Mouse (Mus musculus): ENCODE results near the gene Gm21885.
"Not testable (repeated sequence)": the region's sequence is repeated elsewhere in the genome, so short reads cannot be mapped to it uniquely, and the experiment has no call there.

Gm21885 gene

GRCm38 (mm10) chr11:94281199-94282181 lies at the start of gene Gm21885:
Gm21885 (plus strand) TSS chr11:94281873.
- DNase-seq (ENCODE audit: low spot score in 2 of 2) = no peak

DNA sequence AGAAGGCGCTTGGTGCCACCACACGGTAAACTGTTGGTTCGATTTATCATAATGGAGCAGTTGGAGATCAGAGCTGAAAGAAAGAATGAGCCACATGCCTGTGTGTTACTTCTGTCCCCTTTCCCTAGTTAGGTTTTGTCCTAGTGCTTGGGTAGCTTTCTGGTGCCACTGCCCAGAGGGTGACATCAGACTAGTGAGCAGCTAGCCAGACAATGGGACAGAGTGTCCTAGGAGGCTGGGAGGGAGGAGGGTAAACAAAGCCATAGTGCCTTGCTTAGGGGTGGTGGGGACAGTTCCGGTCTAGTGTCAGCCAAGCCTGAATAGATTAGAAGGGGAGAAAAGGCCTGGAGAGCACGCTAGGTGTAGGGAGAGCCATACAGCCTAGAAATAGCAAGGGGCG lies 48.3 kb upstream of the Gm21885 start:
- DNase-seq (ENCODE audit: low spot score in 2 of 2) = no peak

DNA sequence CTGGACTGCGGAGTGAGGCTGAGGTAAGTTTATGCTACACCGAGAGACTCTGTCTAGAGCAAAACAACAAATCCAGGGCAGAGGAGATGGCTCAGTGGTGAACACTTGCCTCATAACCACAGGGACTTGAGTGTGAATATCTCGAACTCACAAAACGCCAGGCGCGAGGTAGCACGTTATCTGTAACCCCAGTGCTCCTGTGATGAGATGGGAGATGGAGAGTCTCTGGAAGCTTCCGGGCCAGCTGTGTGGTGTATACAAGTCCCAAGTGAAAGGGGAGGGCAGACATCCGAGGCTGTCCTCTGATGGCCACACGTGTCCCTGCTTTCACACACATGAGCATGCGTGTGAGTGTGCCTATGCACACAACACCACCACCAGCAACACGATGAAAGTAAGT lies 47.3 kb upstream of the Gm21885 start:
- DNase-seq (ENCODE audit: low spot score in 2 of 2) = no peak

DNA sequence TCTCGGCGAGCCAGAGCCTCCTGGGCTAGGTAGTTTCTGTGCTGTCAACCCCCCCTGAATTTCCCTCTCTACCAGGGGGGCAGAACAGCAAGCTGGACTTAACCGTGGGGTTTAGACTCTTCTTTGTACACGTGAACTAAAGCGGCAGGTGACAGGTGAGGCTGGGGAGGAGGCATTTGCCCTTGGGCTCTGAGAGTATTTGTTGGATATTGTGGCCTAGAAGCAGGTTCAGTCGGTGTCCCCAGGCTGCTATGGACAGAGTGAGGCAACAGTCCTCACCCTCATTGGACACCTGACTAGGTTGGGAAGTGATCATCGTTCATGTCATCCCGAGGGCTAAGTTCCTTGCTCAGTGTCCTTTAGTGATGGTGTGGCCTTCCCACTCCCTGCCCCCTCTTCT lies 46.8 kb upstream of the Gm21885 start:
- no peak for DNase-seq (ENCODE audit: low spot score in 2 of 2)

DNA sequence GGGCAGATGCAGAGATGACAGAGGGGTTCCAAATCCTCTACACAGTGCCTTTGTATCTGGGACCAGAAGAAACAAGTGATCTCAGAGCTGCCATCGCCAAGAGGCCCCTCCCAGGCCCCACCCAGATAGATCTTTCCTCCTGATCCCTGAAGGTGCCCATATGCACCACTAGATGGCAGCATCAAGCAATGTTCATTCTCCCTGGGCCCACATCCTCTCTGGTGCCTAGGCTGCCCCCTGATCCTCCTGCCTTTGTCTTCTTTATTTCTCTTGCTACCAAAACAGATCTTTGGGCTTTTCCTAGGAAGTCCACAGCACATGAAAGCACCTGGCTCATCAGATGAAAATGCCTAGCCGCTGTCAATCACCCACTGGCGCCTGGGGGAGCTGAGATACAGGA lies 45.6 kb upstream of the Gm21885 start:
- peak in 1 of 2 experiments; percentile 50 for DNase-seq (ENCODE audit: low spot score in 2 of 2)

DNA sequence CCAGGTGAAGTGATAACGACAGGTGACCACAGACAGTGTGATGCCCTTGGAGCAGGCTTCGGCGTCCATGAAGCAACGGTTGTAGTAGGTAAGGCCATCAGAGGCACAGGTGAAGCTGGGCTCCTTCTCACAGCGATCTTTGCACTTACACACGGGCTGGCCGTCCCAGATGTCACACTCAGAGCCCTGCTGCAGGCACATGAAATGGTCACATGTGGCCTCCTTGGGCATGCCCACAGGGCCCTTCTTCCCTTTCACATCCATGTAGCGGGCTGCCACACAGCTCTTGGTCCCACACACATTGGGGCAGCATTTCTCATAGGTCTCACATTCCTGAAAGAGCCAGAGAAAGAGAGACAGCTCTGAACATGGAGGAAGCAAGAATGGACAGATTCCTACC lies 42.9 kb upstream of the Gm21885 start:
- DNase-seq (ENCODE audit: low spot score in 2 of 2) = no peak

- no peak for DNase-seq (ENCODE audit: low spot score in 2 of 2)
Measured at GRCm38 (mm10) chr11:94239706-94240105, 42.0 kb upstream of the Gm21885 start.

GRCm38 (mm10) chr11:94242760-94243421 lies 38.8 kb upstream of the Gm21885 start:
- no peak for DNase-seq (ENCODE audit: low spot score in 2 of 2)

DNA sequence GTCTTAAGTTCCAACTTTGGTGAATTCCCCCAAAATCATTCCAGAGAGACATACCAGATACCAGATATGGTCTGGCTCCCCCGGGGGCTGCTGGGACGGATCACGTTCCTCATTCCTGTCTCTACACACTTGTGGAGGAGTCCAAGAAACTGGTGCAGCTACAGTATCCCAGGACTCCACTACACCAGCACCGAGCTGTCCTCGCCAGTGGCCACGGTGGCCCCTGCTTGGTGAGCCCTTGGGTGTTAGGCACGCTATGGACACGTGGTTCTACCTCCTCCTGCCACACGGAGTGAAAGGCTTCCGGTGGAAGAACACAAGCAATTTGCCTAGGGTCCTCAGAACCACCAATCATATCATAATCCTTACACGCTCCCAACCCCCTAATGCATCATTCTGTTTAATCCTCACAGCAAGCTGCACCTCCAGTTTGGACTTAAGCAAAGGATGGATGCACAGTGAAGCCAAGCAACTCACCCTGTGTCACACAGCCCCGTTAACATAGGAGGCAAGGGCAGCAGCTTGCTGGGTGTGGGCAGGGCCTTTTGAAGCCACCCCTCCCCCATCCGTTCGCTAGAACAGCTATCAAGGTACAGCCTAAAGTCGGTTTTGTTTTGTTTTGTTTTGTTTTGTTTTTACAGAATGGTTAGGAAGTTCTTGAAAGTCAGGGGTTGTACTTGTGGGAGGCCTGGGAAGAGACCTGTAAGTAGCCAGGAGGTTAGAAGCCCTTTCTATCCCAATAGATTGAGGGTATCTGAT lies 38.1 kb upstream of the Gm21885 start:
- DNase-seq (ENCODE audit: low spot score in 2 of 2) = no peak

DNA sequence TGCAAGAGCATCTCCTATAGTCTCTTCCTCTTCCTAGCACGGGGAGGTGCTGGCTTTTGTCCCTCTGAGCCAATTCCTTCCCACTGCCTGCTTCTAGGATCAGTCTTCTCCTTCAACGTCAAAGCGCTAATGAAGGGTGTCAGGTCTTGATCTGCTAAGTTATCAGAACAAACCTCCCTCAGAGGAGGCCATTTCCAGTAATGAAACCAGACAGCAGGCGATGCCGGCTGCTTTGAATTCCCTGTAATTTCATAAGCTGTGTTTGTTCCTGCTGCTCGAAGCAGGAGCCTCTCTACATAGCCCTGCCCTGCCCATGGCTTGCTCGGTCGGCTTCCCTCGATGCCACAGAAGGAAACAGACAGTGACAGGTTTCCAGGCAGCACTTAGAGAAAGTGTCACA lies 37.3 kb upstream of the Gm21885 start:
- DNase-seq (ENCODE audit: low spot score in 2 of 2) = no peak

DNA sequence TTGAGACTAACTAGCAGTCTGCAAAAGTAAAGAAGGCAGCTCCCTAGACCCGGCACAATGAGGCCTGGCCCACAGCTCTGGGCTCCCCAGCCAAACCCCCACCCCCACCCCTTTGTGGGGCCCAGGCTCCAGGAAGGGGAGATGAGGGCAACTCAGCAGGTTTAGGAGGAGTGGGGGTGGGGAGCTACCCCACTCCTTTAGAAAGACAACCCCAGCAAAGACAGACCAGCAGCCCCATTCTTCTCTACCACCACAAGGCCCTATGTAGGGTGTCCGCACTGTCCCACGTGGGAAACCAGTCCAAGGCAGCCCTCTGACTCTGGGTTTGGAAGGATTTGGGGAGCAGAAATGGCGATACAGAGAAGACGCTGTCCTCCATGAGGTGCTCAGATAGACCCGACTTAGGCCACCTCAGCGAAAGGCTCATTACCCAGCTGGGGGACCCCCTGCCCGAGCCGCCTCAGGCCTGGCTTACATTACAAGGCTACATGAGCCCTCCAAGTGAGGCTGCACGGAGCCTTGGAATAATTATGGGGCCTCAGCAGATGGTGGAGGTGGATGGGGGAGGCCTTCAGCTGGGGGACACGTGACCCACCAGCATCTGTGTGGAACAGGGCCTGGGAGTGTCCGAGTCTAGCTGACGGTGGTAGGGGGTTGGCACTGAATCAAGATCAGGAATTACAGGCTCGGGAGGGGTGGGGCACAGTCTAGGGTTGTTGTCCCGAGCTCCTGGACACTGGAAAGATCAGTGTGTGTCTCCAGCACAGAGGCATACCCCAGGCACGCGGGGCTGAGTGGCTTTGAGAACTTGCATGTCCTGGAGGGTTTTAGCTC lies 35.5 kb upstream of the Gm21885 start, which contains the start of gene Wfikkn2:
Gene Wfikkn2, minus strand, starts transcription at position 51 of the 834 bp plus-strand sequence.
- DNase-seq (ENCODE audit: low spot score in 2 of 2) = no peak

DNA sequence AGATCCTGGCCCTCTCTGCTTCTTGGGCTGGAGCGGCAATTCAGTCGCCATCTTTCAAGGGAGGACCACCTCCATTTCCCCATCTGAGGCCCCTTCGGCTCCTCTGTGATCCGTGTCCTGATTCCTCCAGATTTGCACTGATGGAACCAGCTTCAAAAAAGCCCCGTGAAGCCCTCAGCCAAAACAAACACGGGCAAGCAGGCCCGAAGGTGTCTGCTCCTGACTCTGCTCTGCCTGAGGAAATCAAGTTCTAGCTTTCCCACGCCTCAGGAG lies 34.9 kb upstream of the Gm21885 start:
- DNase-seq (ENCODE audit: low spot score in 2 of 2) = no peak

DNA sequence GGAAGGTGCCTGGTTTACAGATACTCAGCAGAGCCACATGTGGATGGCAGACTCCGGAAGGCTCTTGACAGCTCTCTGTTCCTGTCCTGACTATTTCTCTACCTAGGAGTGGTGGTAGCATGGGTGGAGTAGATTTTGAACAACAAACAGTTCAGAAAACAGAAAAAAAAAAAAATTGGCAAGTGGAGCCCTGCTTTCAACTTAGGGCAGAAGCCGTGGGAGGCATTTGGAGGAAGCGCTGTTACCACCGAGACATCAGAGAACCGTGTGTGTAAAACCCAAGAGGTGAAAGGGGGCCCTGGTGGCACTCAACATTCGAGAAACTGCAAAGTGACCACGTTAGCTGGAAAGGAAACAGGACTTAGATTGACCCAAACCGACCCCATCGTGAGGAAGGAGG lies 28.5 kb upstream of the Gm21885 start:
- DNase-seq (ENCODE audit: low spot score in 2 of 2) = no peak

DNA sequence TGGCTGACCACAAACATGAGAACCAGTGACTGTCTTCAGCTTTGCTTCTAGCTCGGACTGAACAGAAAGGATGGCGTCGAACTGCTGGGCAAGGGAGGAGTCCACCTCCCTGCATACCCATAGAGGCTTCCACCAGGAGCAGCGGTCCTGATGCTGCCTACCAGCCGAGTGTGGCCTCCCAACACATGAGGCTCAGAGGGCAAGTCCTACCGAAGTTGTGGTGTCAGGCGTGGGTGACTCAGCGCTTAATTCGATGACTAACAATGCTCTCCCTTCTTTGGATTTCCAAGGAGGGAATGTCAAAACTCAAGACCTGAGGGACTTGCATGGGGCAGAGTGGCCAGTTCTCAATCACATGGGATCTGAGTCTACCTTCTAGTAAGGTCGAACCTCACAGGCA lies 28.0 kb upstream of the Gm21885 start:
- DNase-seq (ENCODE audit: low spot score in 2 of 2) = no peak

DNA sequence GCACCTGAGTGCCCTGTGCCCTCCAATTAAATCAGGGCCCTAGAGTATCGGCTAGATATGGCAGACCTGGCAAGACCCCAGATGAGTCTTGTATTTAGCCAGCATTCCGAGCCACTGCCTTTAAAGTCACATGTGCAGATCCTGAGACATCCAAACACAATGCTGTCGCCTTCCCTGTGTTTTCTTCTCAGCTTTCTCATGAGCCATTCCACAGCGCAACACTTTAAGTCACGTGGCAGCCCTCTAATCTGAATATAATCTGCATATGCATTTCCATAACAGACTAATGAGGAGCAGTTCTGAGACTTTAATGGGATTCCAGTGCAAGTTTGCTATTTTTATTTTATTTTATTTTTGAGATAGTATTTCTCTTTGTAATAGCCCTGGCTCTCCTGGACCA lies 25.9 kb upstream of the Gm21885 start:
- DNase-seq (ENCODE audit: low spot score in 2 of 2) = no peak

GRCm38 (mm10) chr11:94257987-94258386 lies 23.7 kb upstream of the Gm21885 start:
- DNase-seq (ENCODE audit: low spot score in 2 of 2) = no peak

DNA sequence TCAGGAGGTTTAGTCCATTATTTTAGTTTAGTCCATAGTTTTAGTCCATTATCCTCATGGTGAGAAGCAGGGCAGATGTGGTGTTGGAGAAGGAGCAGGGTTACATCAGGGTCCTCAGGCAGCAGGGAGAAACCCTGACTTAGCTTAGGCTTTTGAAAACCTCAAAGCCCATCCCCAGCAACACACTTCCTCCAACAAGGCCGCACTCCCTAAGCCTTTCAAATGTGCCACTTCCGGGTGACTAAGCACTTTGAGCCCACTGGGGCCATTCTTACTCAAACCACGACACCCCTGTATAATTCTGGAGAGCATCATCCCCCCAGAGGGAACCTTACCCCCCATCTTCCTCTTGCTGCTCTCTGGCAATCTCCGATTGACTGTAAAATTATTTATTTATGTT lies 21.9 kb upstream of the Gm21885 start:
- no peak for DNase-seq (ENCODE audit: low spot score in 2 of 2)

- no peak for DNase-seq (ENCODE audit: low spot score in 2 of 2)
Measured at GRCm38 (mm10) chr11:94261585-94262370, 19.9 kb upstream of the Gm21885 start.

- no peak for DNase-seq (ENCODE audit: low spot score in 2 of 2)
Measured at GRCm38 (mm10) chr11:94265134-94265785, 16.4 kb upstream of the Gm21885 start.

GRCm38 (mm10) chr11:94266155-94266554 lies 15.5 kb upstream of the Gm21885 start:
- DNase-seq (ENCODE audit: low spot score in 2 of 2) = not testable (repeated sequence)
